Mouse (Mus musculus): ENCODE measurements around the gene Cntn1. TPM values are rescaled to one million over a fixed set of nuclear protein-coding genes. Genes with fewer than 3 reads are reported as not detected.
"Not testable (repeated sequence)": the region's sequence is repeated elsewhere in the genome, so short reads cannot be mapped to it uniquely, and the experiment has no call there.

Gene Cntn1
- polyA plus RNA-seq, 1 experiment: 0.12 TPM

DNA sequence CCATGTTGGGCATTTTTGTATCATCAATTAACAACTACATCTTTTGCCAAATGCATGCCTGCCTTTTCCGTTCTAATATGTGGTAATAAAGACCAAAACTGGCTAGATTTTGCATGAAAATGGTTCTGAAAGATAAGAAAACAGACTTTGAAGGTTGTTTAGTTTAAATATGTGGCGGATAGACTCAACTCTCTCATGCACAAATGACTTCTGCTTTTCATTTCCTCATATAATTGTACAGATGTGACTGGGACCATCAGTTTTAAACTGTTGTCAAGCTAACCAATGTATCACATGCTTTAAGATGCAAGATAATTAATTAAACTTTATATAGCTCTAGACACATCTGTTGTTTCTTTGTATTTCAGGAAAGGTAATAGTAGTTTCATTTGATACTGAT lies 290.5 kb downstream of the Cntn1 start:
- no peak for DNase-seq (ENCODE audit: low read depth in 1 of 2, low spot score in 2 of 2)
- H3K27ac ChIP-seq (ENCODE audit: insufficient read depth, low read length): peak overlapping the region; percentile 60; the same call in 1 of the 2 replicates
- WGBS: 57% methylated on average over 2 of the region's 2 CpGs
- H3K36me3 ChIP-seq (ENCODE audit: control insufficient read depth, insufficient read depth, low read length): no peaks in the 10 kb centered on the region
- no peak for TF ChIP-seq POLR2A (IDR thresholded peaks at IDR 0.05; ENCODE audit: low read depth, low read length)
- no peak for TF ChIP-seq CTCF (IDR thresholded peaks at IDR 0.05; ENCODE audit: extremely low read depth, insufficient read depth, insufficient read length, insufficient replicate concordance)
- no peaks in the 10 kb centered on the region for H3K27me3 ChIP-seq (ENCODE audit: control insufficient read depth, insufficient read depth, low read length)
- H3K4me3 ChIP-seq (ENCODE audit: extremely low read depth, insufficient read depth, insufficient read length): no peak overlapping the region
- no peaks in the 10 kb centered on the region for H3K4me1 ChIP-seq (ENCODE audit: control insufficient read depth, insufficient read depth, insufficient read length)

- H3K4me3 ChIP-seq (ENCODE audit: extremely low read depth, insufficient read depth, insufficient read length): peak overlapping the region; percentile 16; the same call in 1 of the 2 replicates
- H3K27me3 ChIP-seq (ENCODE audit: control insufficient read depth, insufficient read depth, low read length): no peaks in the 10 kb centered on the region
- H3K4me1 ChIP-seq (ENCODE audit: control insufficient read depth, insufficient read depth, insufficient read length): no peaks in the 10 kb centered on the region
- 89% methylated on average over 23 of the region's 23 CpGs for WGBS
- TF ChIP-seq CTCF (IDR thresholded peaks at IDR 0.05; ENCODE audit: extremely low read depth, insufficient read depth, insufficient read length, insufficient replicate concordance) (no peak), POLR2A (IDR thresholded peaks at IDR 0.05; ENCODE audit: low read depth, low read length) (no peak)
- no peaks in the 10 kb centered on the region for H3K36me3 ChIP-seq (ENCODE audit: control insufficient read depth, insufficient read depth, low read length)
- no peak overlapping the region for H3K27ac ChIP-seq (ENCODE audit: insufficient read depth, low read length)
- DNase-seq (ENCODE audit: low read depth in 1 of 2, low spot score in 2 of 2): no peak
Measured at GRCm38 (mm10) chr15:92344136-92344869, 293.3 kb downstream of the Cntn1 start.

DNA sequence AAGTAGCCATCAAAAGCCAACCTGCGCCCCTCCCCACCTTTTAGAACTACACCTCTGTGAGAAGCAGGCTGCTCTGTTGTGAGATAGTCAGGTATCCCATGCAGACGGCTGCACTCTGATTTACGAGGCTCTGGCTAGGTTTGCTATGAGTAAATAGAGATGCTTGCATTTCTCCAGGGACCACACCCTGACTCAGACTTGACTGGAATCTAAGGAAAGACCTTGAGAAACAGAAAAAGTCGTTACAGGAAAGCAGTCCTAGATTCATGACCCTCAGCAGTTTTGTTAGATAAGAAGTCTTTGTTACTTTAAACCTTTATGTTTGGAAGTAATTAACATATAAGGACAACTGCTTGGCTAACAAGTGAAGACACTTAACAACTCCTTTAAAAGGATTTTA lies 296.5 kb downstream of the Cntn1 start:
- no peaks in the 10 kb centered on the region for H3K27me3 ChIP-seq (ENCODE audit: control insufficient read depth, insufficient read depth, low read length)
- no peak overlapping the region for H3K27ac ChIP-seq (ENCODE audit: insufficient read depth, low read length)
- no peaks in the 10 kb centered on the region for H3K4me1 ChIP-seq (ENCODE audit: control insufficient read depth, insufficient read depth, insufficient read length)
- H3K36me3 ChIP-seq (ENCODE audit: control insufficient read depth, insufficient read depth, low read length): no peaks in the 10 kb centered on the region
- DNase-seq (ENCODE audit: low read depth in 1 of 2, low spot score in 2 of 2): no peak
- WGBS: 61% methylated on average over 4 of the region's 4 CpGs
- TF ChIP-seq CTCF (IDR thresholded peaks at IDR 0.05; ENCODE audit: extremely low read depth, insufficient read depth, insufficient read length, insufficient replicate concordance): no peak
- TF ChIP-seq POLR2A (IDR thresholded peaks at IDR 0.05; ENCODE audit: low read depth, low read length): no peak
- H3K4me3 ChIP-seq (ENCODE audit: extremely low read depth, insufficient read depth, insufficient read length): no peak overlapping the region

GRCm38 (mm10) chr15:92347902-92348301 lies 296.9 kb downstream of the Cntn1 start:
- Histone ChIP-seq H3K4me3 (ENCODE audit: extremely low read depth, insufficient read depth, insufficient read length) (no peak overlapping the region), H3K36me3 (ENCODE audit: control insufficient read depth, insufficient read depth, low read length) (no peaks in the 10 kb centered on the region), H3K27me3 (ENCODE audit: control insufficient read depth, insufficient read depth, low read length) (no peaks in the 10 kb centered on the region), H3K4me1 (ENCODE audit: control insufficient read depth, insufficient read depth, insufficient read length) (no peaks in the 10 kb centered on the region), H3K27ac (ENCODE audit: insufficient read depth, low read length) (no peak overlapping the region)
- TF ChIP-seq CTCF (IDR thresholded peaks at IDR 0.05; ENCODE audit: extremely low read depth, insufficient read depth, insufficient read length, insufficient replicate concordance) (no peak), POLR2A (IDR thresholded peaks at IDR 0.05; ENCODE audit: low read depth, low read length) (no peak)
- DNase-seq (ENCODE audit: low read depth in 1 of 2, low spot score in 2 of 2): no peak
- 71% methylated on average over 3 of the region's 3 CpGs for WGBS

GRCm38 (mm10) chr15:92348453-92348852 lies 297.5 kb downstream of the Cntn1 start:
- DNase-seq (ENCODE audit: low read depth in 1 of 2, low spot score in 2 of 2); H3K27ac ChIP-seq (ENCODE audit: insufficient read depth, low read length); H3K36me3 ChIP-seq (ENCODE audit: control insufficient read depth, insufficient read depth, low read length); H3K4me1 ChIP-seq (ENCODE audit: control insufficient read depth, insufficient read depth, insufficient read length); H3K27me3 ChIP-seq (ENCODE audit: control insufficient read depth, insufficient read depth, low read length); H3K4me3 ChIP-seq (ENCODE audit: extremely low read depth, insufficient read depth, insufficient read length): not testable (repeated sequence)

GRCm38 (mm10) chr15:92364153-92364552 lies 313.2 kb downstream of the Cntn1 start:
- Histone ChIP-seq H3K4me3 (ENCODE audit: extremely low read depth, insufficient read depth, insufficient read length) (no peak overlapping the region), H3K27ac (ENCODE audit: insufficient read depth, low read length) (no peak overlapping the region)
- 57% methylated on average over 6 of the region's 6 CpGs for WGBS

DNA sequence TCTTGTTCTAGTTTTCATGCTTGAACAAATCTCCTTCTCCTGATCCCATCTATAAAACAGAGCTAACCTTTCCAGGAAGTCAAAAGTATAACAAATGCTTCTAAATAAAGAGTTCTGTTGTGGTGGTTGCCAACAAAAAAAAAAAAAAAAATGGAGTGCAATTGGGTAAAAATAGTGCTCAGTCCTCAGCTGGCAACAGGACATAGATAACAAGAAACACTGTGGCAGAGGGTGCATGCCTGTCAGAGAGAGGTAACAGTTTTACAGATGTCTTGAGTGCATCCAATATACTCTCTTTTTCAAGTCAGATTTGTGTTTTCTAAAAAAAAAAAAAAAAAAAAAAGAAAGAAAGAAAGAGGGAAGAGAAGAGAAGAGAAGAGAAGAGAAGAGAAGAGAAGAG lies 313.6 kb downstream of the Cntn1 start:
- TF ChIP-seq POLR2A (IDR thresholded peaks at IDR 0.05; ENCODE audit: low read depth, low read length) (no peak), CTCF (IDR thresholded peaks at IDR 0.05; ENCODE audit: extremely low read depth, insufficient read depth, insufficient read length, insufficient replicate concordance) (no peak)
- Histone ChIP-seq H3K27ac (ENCODE audit: insufficient read depth, low read length) (no peak overlapping the region), H3K4me1 (ENCODE audit: control insufficient read depth, insufficient read depth, insufficient read length) (no peaks in the 10 kb centered on the region), H3K36me3 (ENCODE audit: control insufficient read depth, insufficient read depth, low read length) (no peaks in the 10 kb centered on the region), H3K4me3 (ENCODE audit: extremely low read depth, insufficient read depth, insufficient read length) (no peak overlapping the region), H3K27me3 (ENCODE audit: control insufficient read depth, insufficient read depth, low read length) (no peaks in the 10 kb centered on the region)
- no peak for DNase-seq (ENCODE audit: low read depth in 1 of 2, low spot score in 2 of 2)

More at GRCm38 (mm10) chr15:92364153-92364552, 313.2 kb downstream of the Cntn1 start:
- DNase-seq (ENCODE audit: low read depth in 1 of 2, low spot score in 2 of 2): no peak
- no peaks in the 10 kb centered on the region for H3K4me1 ChIP-seq (ENCODE audit: control insufficient read depth, insufficient read depth, insufficient read length)
- no peaks in the 10 kb centered on the region for H3K36me3 ChIP-seq (ENCODE audit: control insufficient read depth, insufficient read depth, low read length)
- no peak for TF ChIP-seq CTCF (IDR thresholded peaks at IDR 0.05; ENCODE audit: extremely low read depth, insufficient read depth, insufficient read length, insufficient replicate concordance)
- TF ChIP-seq POLR2A (IDR thresholded peaks at IDR 0.05; ENCODE audit: low read depth, low read length): no peak
- no peaks in the 10 kb centered on the region for H3K27me3 ChIP-seq (ENCODE audit: control insufficient read depth, insufficient read depth, low read length)

Other genes with a start within 250 kb of the Cntn1 start
- not detected in 2 replicates for gene Smgc, start 212.9 kb upstream of the Cntn1 start, polyA plus RNA-seq (2012; rRNA removed)

Data from spleen, adult 2 months (tissue).